Mouse (Mus musculus): ENCODE measurements at regions not wholly inside any gene's neighbourhood (a gene's known extent, or its start where the extent isn't known, plus 50 kb on each side); places are given as distances from the start of the nearest gene placed in this dataset.
A peak's percentile ranks its signal among the peaks of the same experiment; 100 is the strongest.

DNA sequence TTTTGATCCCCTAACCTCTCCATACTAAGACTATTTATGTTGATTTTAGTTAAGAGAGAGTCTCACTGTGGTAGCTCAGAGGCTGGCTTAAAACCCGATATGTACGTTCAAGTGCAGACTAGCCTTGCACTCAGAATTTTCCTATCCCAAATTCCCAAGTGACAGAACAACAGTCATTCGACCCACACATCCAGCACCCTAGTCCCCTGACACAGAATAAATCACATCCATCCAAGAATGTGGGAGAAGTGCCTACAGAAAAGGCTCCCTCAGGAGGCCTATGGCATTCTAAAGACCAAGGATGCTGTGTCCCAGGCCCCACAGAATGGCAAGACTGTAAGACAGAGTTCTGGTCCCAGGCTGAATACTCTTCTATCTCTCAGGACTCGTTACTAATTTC lies 55.4 kb upstream of the Exoc6 start:
- no peak for TF ChIP-seq E2F4 (IDR thresholded peaks at IDR 0.05; ENCODE audit: insufficient replicate concordance, low read depth, low read length)
- 0 out of 2 replicates have a peak, but pooled peaks have one; percentile 6 for TF ChIP-seq MXI1 (IDR thresholded peaks at IDR 0.05; ENCODE audit: low read depth, low read length)
- TF ChIP-seq JUND (conservative IDR thresholded peaks at IDR 0.05; ENCODE audit: low read depth, low read length): no peak
- H3K36me3 ChIP-seq (replicated peaks in 1 of 2; ENCODE audit: control insufficient read depth in 1 of 2, insufficient read depth in 1 of 2, low read length in 1 of 2): no peaks in the 10 kb centered on the region
- peaks cover 5% of the 10 kb centered on the region for H3K9me3 ChIP-seq (replicated peaks; ENCODE audit: low read length)
- peak overlapping the region; percentile 62 for H3K4me2 ChIP-seq (ENCODE audit: insufficient read depth, low read depth, poor library complexity, severe bottlenecking)
- H3K27ac ChIP-seq (ENCODE audit: insufficient read depth, low read depth): peak overlapping the region; percentile 93
- H3K4me3 ChIP-seq (replicated peaks in 1 of 3; ENCODE audit: low read depth in 2 of 3, low read length in 2 of 3, poor library complexity in 1 of 3): peak overlapping the region; percentile 15 to 46 (median 37)
- in situ Hi-C loops (cut with MboI; ENCODE audit: low pct_ligation_motif_present, low pct_unique_long_range_greater_than_20kb, low sequenced_read_pairs) (no loop called here), dilution Hi-C loops (cut with MboI; ENCODE audit: extremely low pct_ligation_motif_present, extremely low pct_unique_long_range_greater_than_20kb, low sequenced_read_pairs) (no loop called here)
- DNase-seq (ENCODE audit: extremely low read depth): no peak
- no peaks in the 10 kb centered on the region for H3K79me2 ChIP-seq (replicated peaks; ENCODE audit: control insufficient read depth, extremely low read depth, insufficient read depth, poor library complexity, severe bottlenecking)
- no peaks in the 10 kb centered on the region for H3K27me3 ChIP-seq (replicated peaks)
- peak overlapping the region; percentile 66 for H3K9ac ChIP-seq (ENCODE audit: insufficient read depth, low read depth)
- H3K4me1 ChIP-seq (ENCODE audit: control insufficient read depth in 1 of 2, insufficient read depth in 2 of 2): peaks cover 6 to 34% of the 10 kb centered on the region in 2 experiments; a peak in 3 of 4 replicates

- Histone ChIP-seq H3K79me2 (replicated peaks; ENCODE audit: control insufficient read depth, extremely low read depth, insufficient read depth, poor library complexity, severe bottlenecking) (no peaks in the 10 kb centered on the region), H3K4me1 (ENCODE audit: control insufficient read depth in 1 of 2, insufficient read depth in 2 of 2) (peaks cover 6 to 28% of the 10 kb centered on the region in 2 experiments; a peak in 3 of 4 replicates), H3K4me2 (ENCODE audit: insufficient read depth, low read depth, poor library complexity, severe bottlenecking) (peak overlapping the region; percentile 77), H3K9ac (ENCODE audit: insufficient read depth, low read depth) (peak overlapping the region; percentile 66), H3K27ac (ENCODE audit: insufficient read depth, low read depth) (peak overlapping the region; percentile 93), H3K9me3 (replicated peaks; ENCODE audit: low read length) (peaks cover 5% of the 10 kb centered on the region), H3K27me3 (replicated peaks) (no peaks in the 10 kb centered on the region), H3K36me3 (replicated peaks in 1 of 2; ENCODE audit: control insufficient read depth in 1 of 2, insufficient read depth in 1 of 2, low read length in 1 of 2) (no peaks in the 10 kb centered on the region), H3K4me3 (replicated peaks in 1 of 3; ENCODE audit: low read depth in 2 of 3, low read length in 2 of 3, poor library complexity in 1 of 3) (peak overlapping the region; percentile 37 to 46 (median 45))
- in situ Hi-C loops (cut with MboI; ENCODE audit: low pct_ligation_motif_present, low pct_unique_long_range_greater_than_20kb, low sequenced_read_pairs): no loop called here
- peak; percentile 90 for DNase-seq (ENCODE audit: extremely low read depth)
- dilution Hi-C loops (cut with MboI; ENCODE audit: extremely low pct_ligation_motif_present, extremely low pct_unique_long_range_greater_than_20kb, low sequenced_read_pairs): no loop called here
- TF ChIP-seq MEF2A (IDR thresholded peaks at IDR 0.05; ENCODE audit: borderline replicate concordance, low read depth, low read length): no peak; the same call in 1 of the 2 replicates
- no peak; the same call in 1 of the 2 replicates for TF ChIP-seq JUND (conservative IDR thresholded peaks at IDR 0.05; ENCODE audit: low read depth, low read length)
- TF ChIP-seq ZNF384 (IDR thresholded peaks at IDR 0.05; ENCODE audit: low read depth, low read length): peak; percentile 99
- TF ChIP-seq NRF1 (IDR thresholded peaks at IDR 0.05; ENCODE audit: low read depth, low read length): peak; percentile 50; the same call in 1 of the 2 replicates
- TF ChIP-seq SMC3 (IDR thresholded peaks at IDR 0.05; ENCODE audit: low read depth, low read length): peak; percentile 46
- TF ChIP-seq TCF12 (IDR thresholded peaks at IDR 0.05; ENCODE audit: low read depth, low read length): peak; percentile 48; the same call in 1 of the 2 replicates
- TF ChIP-seq GABPA (IDR thresholded peaks at IDR 0.05; ENCODE audit: insufficient replicate concordance, low read depth, low read length): no peak
- TF ChIP-seq TBP (conservative IDR thresholded peaks at IDR 0.05; ENCODE audit: low read depth, low read length): peak; percentile 70
- TF ChIP-seq EP300 (IDR thresholded peaks at IDR 0.05; ENCODE audit: low read length): peak; percentile 64
- peak; percentile 51; the same call in 1 of the 2 replicates for TF ChIP-seq NELFE (IDR thresholded peaks at IDR 0.05; ENCODE audit: low read depth, low read length)
- TF ChIP-seq USF2 (conservative IDR thresholded peaks at IDR 0.05; ENCODE audit: low read depth, low read length): peak; percentile 15; the same call in 1 of the 2 replicates
- no peak for TF ChIP-seq E2F4 (IDR thresholded peaks at IDR 0.05; ENCODE audit: insufficient replicate concordance, low read depth, low read length)
- TF ChIP-seq PAX5 (IDR thresholded peaks at IDR 0.05; ENCODE audit: low read length): no peak
- TF ChIP-seq POLR2A (IDR thresholded peaks at IDR 0.05; ENCODE audit: low read depth, low read length): peak; percentile 62
- TF ChIP-seq HCFC1 (IDR thresholded peaks at IDR 0.05; ENCODE audit: low read depth, low read length): peak; percentile 65
- 0 out of 2 replicates have a peak, but pooled peaks have one; percentile 54 for TF ChIP-seq KAT2A (IDR thresholded peaks at IDR 0.05; ENCODE audit: insufficient replicate concordance, low read length)
- TF ChIP-seq USF1 (IDR thresholded peaks at IDR 0.05; ENCODE audit: low read depth, low read length): peak; percentile 8; the same call in 1 of the 2 replicates
- TF ChIP-seq RAD21 (IDR thresholded peaks at IDR 0.05; ENCODE audit: low read depth, low read length): peak; percentile 55
- TF ChIP-seq ETS1 (conservative IDR thresholded peaks at IDR 0.05; ENCODE audit: low read depth, low read length): peak; percentile 65
- TF ChIP-seq UBTF (IDR thresholded peaks at IDR 0.05; ENCODE audit: low read depth, low read length): no peak
- TF ChIP-seq MYC (IDR thresholded peaks at IDR 0.05; ENCODE audit: low read depth, low read length): peak; percentile 64; the same call in 1 of the 2 replicates
- peak in 1 of 2 experiments; percentile 48; a peak in 2 of 4 replicates for TF ChIP-seq CTCF (conservative IDR thresholded peaks at IDR 0.05 in 1 of 2, IDR thresholded peaks at IDR 0.05 in 1 of 2; ENCODE audit: low read depth in 2 of 2, low read length in 2 of 2)
- TF ChIP-seq JUN (IDR thresholded peaks at IDR 0.05; ENCODE audit: insufficient read depth, low read depth, low read length): no peak
- TF ChIP-seq BHLHE40 (IDR thresholded peaks at IDR 0.05; ENCODE audit: low read depth, low read length): peak; percentile 21
- no peak; the same call in none of the 2 replicates for TF ChIP-seq ELF1 (IDR thresholded peaks at IDR 0.05; ENCODE audit: low read depth, low read length)
- peak; percentile 57 for TF ChIP-seq RCOR1 (conservative IDR thresholded peaks at IDR 0.05; ENCODE audit: low read depth, low read length)
- TF ChIP-seq ZKSCAN1 (IDR thresholded peaks at IDR 0.05; ENCODE audit: borderline replicate concordance, low read depth, low read length): no peak
- TF ChIP-seq ZMIZ1 (IDR thresholded peaks at IDR 0.05; ENCODE audit: low read depth, low read length): peak; percentile 76
Measured at GRCm38 (mm10) chr19:37495319-37496270, 54.6 kb upstream of the Exoc6 start.
